Mouse (Mus musculus) lung, embryonic 16.5 days (tissue): ENCODE measurements around the gene Grb2. TPM values are rescaled to one million over a fixed set of nuclear protein-coding genes. Genes with fewer than 3 reads are reported as not detected.

Source experiments
- ATAC-seq: fragments of 200-750 bp; cut with Nextera tagmentation; 2 replicates; pipeline ENCODE4 v1.8.0; 2017; ENCODE audit warnings: low read depth, mild to moderate bottlenecking, moderate library complexity
- H3K27ac ChIP-seq: fragments of 300-500 bp; sonication (generic); 2 replicates; pipeline ENCODE4 v1.5.1; 2014; ENCODE audit warnings: mild to moderate bottlenecking, control low read depth, low read length
- H3K27me3 ChIP-seq: fragments of 300-500 bp; sonication (generic); 2 replicates; pipeline ENCODE4 v1.6.1; 2014; ENCODE audit warnings: low read depth, low read length, mixed read lengths; ENCODE audit not compliant: control insufficient read depth, insufficient read depth
- H3K36me3 ChIP-seq: fragments of 300-500 bp; sonication (generic); 2 replicates; pipeline ENCODE4 v1.6.1; 2014; ENCODE audit warnings: low read length; ENCODE audit not compliant: control insufficient read depth, insufficient read depth
- H3K4me1 ChIP-seq: fragments of 300-500 bp; sonication (generic); replicated peaks from 2 replicates; pipeline ENCODE4 v1.6.1; 2014; ENCODE audit warnings: low read length, mixed read lengths; ENCODE audit not compliant: control insufficient read depth, insufficient read depth
- H3K4me2 ChIP-seq: fragments of 300-500 bp; sonication (generic); 2 replicates; pipeline ENCODE4 v1.6.1; 2014; ENCODE audit warnings: low read depth, low read length, control low read depth
- H3K4me3 ChIP-seq: fragments of 300-500 bp; sonication (generic); 2 replicates; pipeline ENCODE4 v1.5.1; 2014; ENCODE audit warnings: mild to moderate bottlenecking, low read length, control low read depth
- H3K9ac ChIP-seq: fragments of 300-500 bp; sonication (generic); 2 replicates; pipeline ENCODE4 v1.6.1; 2014; ENCODE audit warnings: low read length, control low read depth
- H3K9me3 ChIP-seq: fragments of 300-500 bp; sonication (generic); 2 replicates; pipeline ENCODE4 v1.6.1; 2016; ENCODE audit warnings: low read length; ENCODE audit not compliant: control insufficient read depth
- WGBS: fragments of 180-500 bp; shearing (Covaris S2); extraction: QIAGEN DNeasy Blood & Tissue Kit; methylation state at CpG from one replicate; pipeline ENCODE4 v1.1.7; 2014; 5-methylcytosine and 5-hydroxymethylcytosine counted together
- polyA plus RNA-seq: library from polyadenylated mRNA; unstranded; fragments of >200 nt; fragmentation: Nextera tagmentation; extraction: Ambion mirVana; gene quantifications from 2 replicates; pipeline ENCODE4 v1.2.1, GENCODE M21; 2015

Gene Grb2
- polyA plus RNA-seq, 1 experiment from 2014 or later = 82.7 TPM

- H3K4me2 ChIP-seq = peak within 1 kb of the TSS; percentile 93
- H3K9ac ChIP-seq = peak within 1 kb of the TSS; percentile 98
- H3K27ac ChIP-seq = peak within 1 kb of the TSS; percentile 93
- H3K4me1 ChIP-seq = peaks cover 22% of the 10 kb centered on the region
- H3K36me3 ChIP-seq = peaks cover 25% of the 10 kb centered on the region
- ATAC-seq = peak; percentile 98
- H3K4me3 ChIP-seq = peak within 1 kb of the TSS; percentile 100
- no peaks in the 10 kb centered on the region for H3K27me3 ChIP-seq
- H3K9me3 ChIP-seq = no peaks in the 10 kb centered on the region
- under 1% methylated on average over 84 of the region's 93 CpGs for WGBS
Observed at GRCm38 (mm10) chr11:115603476-115604303, 104.7 kb downstream of the Grb2 start, which contains the start of the genes Mrps7 and Gga3. Gene Mrps7 (plus strand): TSS chr11:115603925. Gene Gga3 (minus strand): TSS chr11:115604051.

GRCm38 (mm10) chr11:115603128-115603475, 105.3 kb downstream of the Grb2 start:
- WGBS = 3% methylated on average over 15 of the region's 15 CpGs
- Histone ChIP-seq H3K36me3 (peaks cover 19% of the 10 kb centered on the region), H3K9me3 (no peaks in the 10 kb centered on the region), H3K4me2 (peak overlapping the region; percentile 93), H3K27me3 (no peaks in the 10 kb centered on the region), H3K4me3 (peak overlapping the region; percentile 100), H3K9ac (peak overlapping the region; percentile 98), H3K4me1 (peaks cover 22% of the 10 kb centered on the region), H3K27ac (peak overlapping the region; percentile 93)
- no peak for ATAC-seq

- ATAC-seq = no peak
- H3K9ac ChIP-seq = no peak overlapping the region
Observed at GRCm38 (mm10) chr11:115601174-115601573, 107.2 kb downstream of the Grb2 start.

GRCm38 (mm10) chr11:115600743-115601142, 107.7 kb downstream of the Grb2 start:
- Histone ChIP-seq H3K4me2 (no peak overlapping the region), H3K4me1 (peaks cover 22% of the 10 kb centered on the region), H3K27me3 (no peaks in the 10 kb centered on the region), H3K36me3 (peaks cover 1% of the 10 kb centered on the region), H3K27ac (no peak overlapping the region), H3K9ac (no peak overlapping the region), H3K9me3 (no peaks in the 10 kb centered on the region), H3K4me3 (no peak overlapping the region)
- no peak for ATAC-seq
- 90% methylated on average over 15 of the region's 15 CpGs for WGBS

More at GRCm38 (mm10) chr11:115601174-115601573, 107.2 kb downstream of the Grb2 start:
- H3K27me3 ChIP-seq = no peaks in the 10 kb centered on the region
- peaks cover 22% of the 10 kb centered on the region for H3K4me1 ChIP-seq
- no peaks in the 10 kb centered on the region for H3K9me3 ChIP-seq
- H3K27ac ChIP-seq = no peak overlapping the region
- 78% methylated on average over 4 of the region's 4 CpGs for WGBS
- no peak overlapping the region for H3K4me3 ChIP-seq
- no peak overlapping the region for H3K4me2 ChIP-seq
- peaks cover 6% of the 10 kb centered on the region for H3K36me3 ChIP-seq

DNA sequence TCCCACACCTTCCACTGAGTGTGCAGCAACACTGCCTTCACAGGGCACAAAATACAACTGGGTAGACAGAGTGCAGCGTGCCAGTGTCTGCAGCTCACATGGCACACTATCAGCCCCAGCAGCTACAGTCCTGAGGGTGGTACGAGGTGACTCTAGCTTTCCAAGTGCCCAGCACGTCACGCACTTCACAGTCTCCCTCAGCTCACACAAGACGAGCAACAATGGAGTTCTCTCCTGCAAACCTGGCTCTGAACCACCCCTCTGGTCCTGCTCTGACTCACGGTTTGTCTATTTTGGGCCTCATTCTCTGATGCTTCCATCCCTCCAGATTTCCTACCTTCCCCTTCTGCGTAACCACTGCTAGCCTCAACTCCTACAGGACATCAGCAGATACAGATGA, 108.7 kb downstream of the Grb2 start:
- ATAC-seq = no peak
- no peaks in the 10 kb centered on the region; the same call in none of the 2 replicates for H3K36me3 ChIP-seq
- no peak overlapping the region for H3K4me3 ChIP-seq
- WGBS = 89% methylated on average over 7 of the region's 7 CpGs
- H3K4me1 ChIP-seq = peaks cover 17% of the 10 kb centered on the region
- no peaks in the 10 kb centered on the region for H3K9me3 ChIP-seq
- H3K27ac ChIP-seq = no peak overlapping the region
- no peaks in the 10 kb centered on the region for H3K27me3 ChIP-seq
- no peak overlapping the region for H3K4me2 ChIP-seq
- no peak overlapping the region for H3K9ac ChIP-seq

DNA sequence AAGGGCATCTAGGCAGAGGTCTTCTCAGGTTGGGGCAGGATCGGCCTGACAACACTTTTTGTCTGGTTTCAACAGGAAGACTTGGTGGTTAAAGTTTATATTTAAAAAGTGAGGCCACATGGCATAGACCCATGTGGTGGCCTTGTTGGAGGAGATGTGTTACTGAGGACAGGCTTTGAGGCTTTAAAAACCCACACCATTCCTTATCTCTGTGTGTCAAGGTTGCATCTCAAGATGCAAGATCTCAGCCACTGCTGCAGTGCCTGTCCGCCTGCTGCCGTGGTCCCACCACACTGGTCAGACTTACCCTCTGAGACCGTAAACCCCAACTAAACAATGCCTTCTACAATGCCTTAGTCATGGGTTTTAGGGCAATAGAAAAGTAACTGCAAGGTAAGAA, 110.1 kb downstream of the Grb2 start:
- WGBS = 91% methylated on average over 4 of the region's 4 CpGs
- no peak overlapping the region for H3K4me3 ChIP-seq
- peaks cover 15% of the 10 kb centered on the region for H3K4me1 ChIP-seq
- H3K27ac ChIP-seq = no peak overlapping the region
- H3K9ac ChIP-seq = no peak overlapping the region
- H3K4me2 ChIP-seq = no peak overlapping the region
- ATAC-seq = no peak
- no peaks in the 10 kb centered on the region for H3K27me3 ChIP-seq
- H3K9me3 ChIP-seq = no peaks in the 10 kb centered on the region
- peaks cover 7% of the 10 kb centered on the region for H3K36me3 ChIP-seq

DNA sequence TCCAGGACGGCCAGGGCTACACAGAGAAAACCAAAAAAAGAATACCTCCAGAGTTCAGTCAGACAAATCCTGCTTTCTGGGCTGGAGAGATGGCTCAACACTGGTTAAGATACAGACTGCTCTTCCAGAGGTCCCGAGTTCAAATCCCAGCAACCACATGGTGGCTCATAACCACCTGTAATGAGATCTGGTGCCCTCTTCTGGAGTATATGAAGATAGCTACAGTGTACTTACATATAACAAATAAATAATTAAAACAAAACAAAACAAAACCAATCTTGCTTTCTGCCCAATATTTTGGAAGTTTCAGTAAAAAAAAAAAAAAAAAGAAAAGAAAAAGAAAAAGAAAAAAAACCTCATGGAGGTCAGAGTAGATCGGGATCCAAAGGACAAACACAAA, 113.2 kb downstream of the Grb2 start:
- Histone ChIP-seq H3K36me3 (peaks cover 29% of the 10 kb centered on the region), H3K9ac (no peak overlapping the region), H3K4me2 (no peak overlapping the region), H3K4me1 (no peaks in the 10 kb centered on the region), H3K27ac (no peak overlapping the region), H3K9me3 (no peaks in the 10 kb centered on the region), H3K27me3 (no peaks in the 10 kb centered on the region), H3K4me3 (no peak overlapping the region)
- no peak for ATAC-seq
- 96% methylated on average over 3 of the region's 3 CpGs for WGBS

Other genes with a start within 250 kb of the Grb2 start
- gene Slc16a5, start 246.1 kb downstream of the Grb2 start, polyA plus RNA-seq = 0.74 and 2.9 TPM in 2 replicates
- gene Armc7, start 232.9 kb downstream of the Grb2 start, polyA plus RNA-seq = 7.2 and 7.4 TPM in 2 replicates
- 71.0 and 74.7 TPM in 2 replicates for gene Nt5c, start 216.7 kb downstream of the Grb2 start, polyA plus RNA-seq
- gene Jpt1, start 194.2 kb downstream of the Grb2 start, polyA plus RNA-seq = 460 and 462 TPM in 2 replicates
- 889 and 930 TPM in 2 replicates for gene Sumo2, start 172.3 kb downstream of the Grb2 start, polyA plus RNA-seq
- gene Nup85, start 144.2 kb downstream of the Grb2 start, polyA plus RNA-seq = 158 and 165 TPM in 2 replicates
- 79.3 and 87.6 TPM in 2 replicates for gene Mrps7, start 104.7 kb downstream of the Grb2 start, polyA plus RNA-seq
- 21.1 and 25.4 TPM in 2 replicates for gene Gga3, start 104.5 kb downstream of the Grb2 start, polyA plus RNA-seq
- 36.8 and 40.6 TPM in 2 replicates for gene Mif4gd, start 95.6 kb downstream of the Grb2 start, polyA plus RNA-seq
- gene Slc25a19, start 80.3 kb downstream of the Grb2 start, polyA plus RNA-seq = 25.0 and 25.4 TPM in 2 replicates
- 28.2 and 29.1 TPM in 2 replicates for gene Tmem94, start 56.8 kb upstream of the Grb2 start, polyA plus RNA-seq
- gene Caskin2, start 105.0 kb upstream of the Grb2 start, polyA plus RNA-seq = 21.6 and 22.0 TPM in 2 replicates
- 36.9 and 38.1 TPM in 2 replicates for gene Tsen54, start 106.1 kb upstream of the Grb2 start, polyA plus RNA-seq
- 45.0 and 58.7 TPM in 2 replicates for gene Llgl2, start 115.5 kb upstream of the Grb2 start, polyA plus RNA-seq
- gene Myo15b, start 149.8 kb upstream of the Grb2 start, polyA plus RNA-seq = 0.83 and 2.0 TPM in 2 replicates
- gene Smim5, start 191.4 kb upstream of the Grb2 start, polyA plus RNA-seq = 5.6 and 8.9 TPM in 2 replicates
- 35.5 and 36.2 TPM in 2 replicates for gene Smim6, start 203.4 kb upstream of the Grb2 start, polyA plus RNA-seq
- gene Sap30bp, start 224.7 kb upstream of the Grb2 start, polyA plus RNA-seq = 34.3 and 36.8 TPM in 2 replicates
- gene Recql5, start 224.9 kb upstream of the Grb2 start, polyA plus RNA-seq = 23.6 and 25.7 TPM in 2 replicates